Mouse (Mus musculus): Measurements from ENCODE around the gene Wdr72. TPM values are rescaled to one million over a fixed set of nuclear protein-coding genes. Genes with fewer than 3 reads are reported as not detected.

The Wdr72 gene
- total RNA-seq, 2 experiments from 2014 or later, result not detected

Other genes starting within 250 kb of the Wdr72 start
- not detected in 2 replicates for gene Unc13c, start 141.4 kb upstream of the Wdr72 start, total RNA-seq (2015)
- not detected in 2 replicates for gene Unc13c, start 141.4 kb upstream of the Wdr72 start, total RNA-seq (2017)

Data from megakaryocyte progenitor cell, adult 5-6 weeks (primary cell).